Mouse (Mus musculus) left cerebral cortex, postnatal 25 days (tissue): Measurements from ENCODE around the gene Sh3d19. TPM values are rescaled to one million over a fixed set of nuclear protein-coding genes. Genes with fewer than 3 reads are reported as not detected.
"Not testable (repeated sequence)": the region's sequence is repeated elsewhere in the genome, so short reads cannot be mapped to it uniquely, and the experiment has no call there.

ENCODE experiments used
- DNase-seq, 2 experiments: peaks; one replicate each; pipeline ENCODE4 v3.0.0; 2022; ENCODE audit warnings: low spot score in 2 of 2, mixed read lengths in 1 of 2
- intact Hi-C: fragments of 180-260 bp; cut with DNase I; formaldehyde crosslinking; loops from one replicate; pipeline ENCODE4 v1.15.1; 2025
- total RNA-seq, 2 experiments: library from RNA; stranded (reverse); gene quantifications; 2 replicates each; pipeline ENCODE4 v1.2.3; 2021

Sh3d19 gene
- total RNA-seq, 2 experiments from 2014 or later: 17.8 to 22.3 TPM

DNA sequence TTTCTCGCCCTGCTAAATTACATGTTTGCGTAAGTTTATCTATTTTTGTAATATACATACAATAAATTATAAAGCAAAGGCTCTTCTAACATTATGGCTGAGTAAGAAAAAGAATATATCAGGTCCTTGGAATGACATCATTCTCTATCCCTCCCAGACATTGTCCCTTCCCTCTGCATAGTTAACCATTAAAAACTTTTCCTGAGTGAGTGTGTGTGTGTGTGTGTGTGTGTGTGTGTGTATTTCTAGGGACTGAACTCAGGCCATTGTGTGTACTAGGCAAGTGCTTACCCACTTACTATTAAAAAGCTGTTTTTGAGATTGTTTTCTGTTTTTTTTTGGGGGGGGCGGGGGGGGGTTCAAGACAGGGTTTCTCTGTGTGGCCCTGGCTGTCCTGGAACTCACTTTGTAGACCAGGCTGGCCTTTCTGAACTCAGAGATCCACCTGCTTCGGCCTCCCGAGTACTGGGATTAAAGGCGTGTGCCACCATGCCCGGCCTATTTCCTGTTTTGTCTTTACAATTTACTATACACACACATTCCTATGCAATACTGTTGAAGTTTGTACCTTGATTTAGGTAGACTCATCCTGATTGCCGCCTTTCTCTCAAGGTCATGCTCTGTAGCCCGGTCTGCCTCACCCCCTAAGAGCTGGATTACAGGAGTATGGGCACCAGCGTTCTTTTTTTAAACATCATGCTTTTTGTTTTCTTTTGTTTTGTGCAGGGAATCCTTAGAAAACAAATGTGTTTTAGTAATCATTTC, 2.6 kb downstream of the Sh3d19 start:
- intact Hi-C loops: no loop called here

DNA sequence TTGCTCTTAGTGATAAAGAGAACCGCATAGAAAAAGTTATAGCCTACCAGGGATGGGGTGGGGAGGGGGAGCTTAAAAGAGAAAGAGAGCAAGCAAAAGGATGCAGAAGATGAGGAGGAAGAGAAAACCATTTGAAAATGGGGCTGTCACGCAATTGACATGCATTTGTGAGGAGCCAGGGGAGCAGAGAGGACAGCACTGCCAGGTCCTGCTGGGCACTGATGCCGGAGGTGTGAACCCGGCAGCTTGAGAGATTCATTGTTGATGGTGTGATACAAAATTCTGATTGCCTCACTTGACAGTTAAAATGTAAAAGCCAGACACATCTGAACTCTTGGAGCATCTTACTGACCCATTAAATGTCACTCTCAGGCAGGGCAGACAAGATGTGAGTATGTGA, 3.5 kb downstream of the Sh3d19 start:
- no peak for DNase-seq
- intact Hi-C loops: no loop called here

More for the DNA sequence above, 2.6 kb downstream of the Sh3d19 start:
- DNase-seq: no peak

DNA sequence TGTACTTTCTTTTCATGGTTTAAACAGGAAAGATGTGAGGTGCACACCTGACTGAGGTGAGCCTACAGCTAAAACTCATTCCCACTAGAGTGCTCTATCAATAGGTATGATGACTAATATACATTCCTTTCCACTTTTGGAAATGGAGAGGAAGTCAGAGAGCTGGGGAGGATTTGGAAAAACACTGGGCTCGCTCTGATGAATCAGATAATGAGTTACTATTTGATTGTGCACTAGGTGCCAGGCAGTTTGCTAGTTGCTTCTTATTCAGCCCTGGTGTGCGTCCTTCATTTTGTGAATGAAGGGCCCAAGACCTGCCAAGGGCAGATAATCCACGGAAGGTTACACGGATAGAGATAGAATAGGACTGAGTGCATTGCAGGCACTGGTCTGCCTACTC, 9.1 kb downstream of the Sh3d19 start:
- DNase-seq: peak in 1 of 2 experiments; percentile 13
- intact Hi-C loops: no loop called here

DNA sequence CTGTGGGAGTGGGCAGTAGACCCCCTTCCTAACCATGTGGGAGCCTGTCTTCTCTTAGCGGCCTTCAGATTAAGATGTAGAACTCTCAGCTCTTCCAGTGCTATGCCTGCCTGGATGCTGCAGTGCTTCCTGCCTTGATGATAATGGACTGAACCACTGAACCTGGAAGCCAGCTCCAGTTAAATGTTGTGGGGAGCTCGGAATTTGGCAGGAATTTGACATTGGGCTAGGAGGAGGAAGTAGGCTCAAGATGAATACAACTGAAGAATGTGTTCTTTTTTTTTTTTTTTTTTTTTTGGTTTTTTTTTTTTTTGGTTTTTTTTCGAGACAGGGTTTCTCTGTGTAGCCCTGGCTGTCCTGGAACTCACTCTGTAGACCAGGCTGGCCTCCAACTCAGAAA, 10.9 kb downstream of the Sh3d19 start:
- DNase-seq, intact Hi-C loops: not testable (repeated sequence)

DNA sequence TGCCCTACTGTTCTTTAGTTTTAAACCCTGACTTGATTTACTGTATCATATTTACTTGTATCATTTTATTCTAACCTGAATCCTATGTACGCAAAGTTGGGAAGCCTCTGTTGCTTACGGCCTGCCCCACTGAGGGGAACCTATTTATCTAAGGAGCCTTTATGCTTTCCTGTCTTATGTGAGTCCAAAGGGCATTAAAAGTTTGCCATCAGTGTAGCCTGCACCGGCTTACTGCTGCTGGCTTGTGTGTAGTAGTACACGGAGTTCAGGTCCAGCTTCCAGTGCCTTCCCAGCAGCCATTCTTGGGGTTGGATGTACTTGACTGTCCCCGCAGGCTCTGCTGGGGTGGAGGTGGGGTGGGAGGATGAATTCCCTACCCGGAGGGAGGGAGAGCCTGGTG, 13.6 kb downstream of the Sh3d19 start:
- intact Hi-C loops: no loop called here
- DNase-seq: no peak

DNA sequence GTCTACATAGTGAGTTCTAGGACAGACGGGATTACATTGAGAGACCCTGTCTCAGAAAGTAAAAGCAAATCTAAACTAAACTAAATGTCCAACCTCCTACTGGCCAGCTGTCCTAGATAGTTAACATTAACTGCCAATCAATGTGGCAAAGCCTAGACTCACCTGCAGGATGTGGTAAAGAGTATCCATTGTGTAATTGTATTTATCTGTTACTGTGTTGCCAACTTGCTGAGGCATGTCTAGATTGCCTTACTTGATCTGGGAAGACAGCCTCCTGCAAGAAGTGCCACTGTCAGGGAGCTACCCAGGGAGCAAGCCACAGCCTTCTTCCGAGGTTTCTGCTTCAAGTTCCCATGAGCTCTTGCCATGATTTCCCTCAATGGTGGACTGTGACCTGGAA, 16.3 kb downstream of the Sh3d19 start:
- intact Hi-C loops: no loop called here
- no peak for DNase-seq

DNA sequence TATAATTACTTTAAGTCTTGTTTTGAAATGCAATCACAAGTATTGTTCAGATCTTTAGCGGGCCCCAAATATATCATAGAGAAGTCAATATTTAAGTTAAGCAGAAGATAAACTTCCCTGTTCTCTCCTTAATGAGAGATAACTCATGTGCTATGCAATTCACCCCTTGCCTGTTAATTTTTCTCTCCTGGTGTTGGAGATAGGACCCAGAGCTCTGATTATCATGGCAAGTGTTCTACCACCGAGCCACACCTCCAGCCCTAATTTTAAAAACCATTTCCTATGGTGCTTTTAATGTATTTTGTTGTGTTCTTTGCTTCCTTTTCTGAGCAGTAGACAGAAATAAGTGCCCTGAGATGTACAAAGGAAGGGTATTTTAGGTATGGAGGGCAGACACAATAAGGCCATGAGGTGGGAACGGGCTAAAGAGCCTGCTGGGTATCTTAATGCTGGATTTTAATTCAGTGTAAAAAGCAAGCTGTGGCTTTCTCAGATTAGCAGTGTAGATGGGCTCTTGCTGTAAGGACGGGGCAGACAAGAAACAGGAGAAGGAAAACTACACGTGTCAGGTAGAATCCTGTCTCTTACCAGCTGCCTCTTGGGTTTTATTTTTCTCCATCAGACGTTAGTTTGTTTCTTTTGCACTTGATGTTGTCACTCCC, 20.4 kb downstream of the Sh3d19 start:
- intact Hi-C loops: no loop called here
- DNase-seq: no peak

DNA sequence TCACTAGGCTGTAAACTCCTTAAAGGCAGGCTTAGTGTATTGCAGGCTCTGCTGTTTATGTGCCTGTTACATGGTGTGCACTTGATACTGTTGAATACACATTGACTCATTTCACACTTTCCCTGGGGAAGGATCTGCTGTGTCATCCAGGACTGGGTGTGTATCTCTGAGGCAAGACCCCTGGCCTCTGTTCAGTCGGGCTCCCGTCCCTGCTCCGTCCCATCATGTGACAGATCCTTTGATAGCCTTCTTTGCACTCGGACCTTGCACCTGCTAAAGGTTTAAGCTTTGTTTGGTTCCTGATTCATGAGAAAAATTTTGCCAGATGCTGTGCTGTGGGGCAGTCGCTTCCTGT, 20.9 kb downstream of the Sh3d19 start:
- intact Hi-C loops: no loop called here
- DNase-seq: no peak

DNA sequence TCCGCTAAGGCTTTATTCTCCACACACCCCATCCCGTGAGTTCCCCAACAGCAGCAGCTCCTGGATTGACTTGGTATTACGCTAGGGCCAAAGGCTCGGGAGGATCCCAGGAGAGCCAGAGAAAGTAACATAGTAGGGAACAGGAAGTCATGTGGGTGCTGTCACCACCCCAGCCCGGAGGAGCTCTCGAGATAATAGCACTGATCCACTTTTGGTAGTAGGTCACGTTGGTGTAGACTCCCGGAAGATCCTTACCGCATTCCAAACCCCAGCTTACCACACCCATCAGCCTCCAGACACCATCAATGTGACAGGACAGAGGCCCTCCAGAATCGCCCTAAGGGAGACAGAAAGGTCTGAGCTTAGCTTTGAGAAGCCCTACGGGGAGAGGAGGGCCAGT, 22.8 kb downstream of the Sh3d19 start:
- no peak for DNase-seq
- intact Hi-C loops: no loop called here

DNA sequence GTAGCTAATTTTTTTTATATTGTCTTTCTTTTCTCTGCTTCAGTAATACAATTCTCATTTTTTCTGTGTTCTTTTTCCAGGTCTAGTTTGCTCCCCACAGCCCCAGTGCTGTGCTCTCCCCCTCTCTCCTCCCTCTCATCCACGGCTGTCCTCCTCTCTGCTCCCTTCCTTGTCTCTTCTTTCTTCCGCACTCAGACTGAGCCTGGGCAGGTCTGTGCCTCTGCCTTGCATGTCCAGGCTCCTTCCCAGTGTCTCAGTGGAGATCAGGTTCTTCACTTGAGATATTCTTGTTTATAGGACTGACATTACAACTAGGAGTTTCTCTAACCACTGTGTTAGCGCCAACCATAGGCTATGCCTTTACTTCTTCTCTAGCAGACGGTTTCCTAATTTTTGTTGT, 23.7 kb downstream of the Sh3d19 start:
- intact Hi-C loops: no loop called here
- DNase-seq: no peak

DNA sequence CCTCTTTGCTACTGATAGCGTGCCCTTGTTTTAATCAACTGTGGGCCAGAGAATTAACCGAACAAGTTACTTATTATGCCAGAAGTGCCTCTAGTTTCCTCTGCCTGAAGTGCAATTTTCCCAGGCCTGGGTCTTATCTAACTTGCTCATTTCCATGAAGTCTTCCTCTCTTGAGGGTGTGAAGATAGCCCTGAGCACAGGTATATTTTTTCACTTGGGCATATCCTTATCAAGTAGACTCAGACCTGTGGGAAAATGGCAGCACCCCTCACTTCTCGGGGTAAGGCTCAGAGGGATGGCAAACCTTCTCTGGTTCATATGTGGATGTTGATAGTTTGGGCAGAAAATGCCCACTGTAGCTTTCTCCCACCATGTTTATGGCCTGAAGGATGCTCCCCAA, 30.4 kb downstream of the Sh3d19 start:
- intact Hi-C loops: no loop called here
- DNase-seq: no peak

DNA sequence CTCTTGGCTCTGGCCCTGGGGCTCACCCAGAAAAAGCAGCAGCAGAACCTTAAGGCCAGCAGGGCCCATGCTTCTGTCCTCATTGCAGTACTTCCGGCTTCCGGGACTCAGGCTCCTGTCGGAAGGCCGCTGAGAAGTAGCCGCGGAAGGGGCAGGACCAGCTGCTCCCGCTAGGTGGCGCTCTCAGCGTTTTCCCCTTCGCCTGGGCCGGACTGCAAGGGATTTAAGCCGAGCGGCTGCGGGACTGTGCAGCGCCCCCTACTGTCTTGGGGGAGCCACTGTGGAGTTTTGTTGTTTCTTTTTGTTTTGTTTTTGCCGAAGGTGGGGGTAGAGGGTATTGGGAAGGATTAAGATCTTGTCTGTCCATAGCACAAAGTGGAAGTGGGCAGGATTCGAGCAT, 31.5 kb downstream of the Sh3d19 start, which contains the start of gene Prss48:
Gene Prss48 (minus strand): TSS at position 69 of the 400 bp plus-strand sequence.
- no peak for DNase-seq
- intact Hi-C loops: no loop called here

DNA sequence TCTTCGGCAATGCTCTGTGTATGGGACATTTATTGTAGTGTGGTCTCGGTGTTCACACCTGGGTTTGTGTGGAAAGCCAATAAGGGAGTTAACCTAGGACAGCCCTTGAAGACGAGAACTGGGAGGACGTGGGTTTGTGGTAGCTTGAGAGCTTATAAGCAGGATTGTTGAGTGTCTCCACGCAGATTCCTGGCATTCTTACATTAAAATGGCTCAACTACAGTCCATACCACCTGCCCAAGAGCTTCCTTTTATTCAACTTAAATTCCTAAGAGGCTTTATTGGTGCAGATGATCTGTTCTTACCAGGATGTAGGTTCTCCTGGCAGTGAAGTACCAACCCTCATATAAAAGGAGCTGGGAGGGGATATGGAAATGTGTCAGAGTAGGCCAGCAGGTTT, 32.0 kb downstream of the Sh3d19 start:
- intact Hi-C loops: no loop called here
- no peak for DNase-seq

DNA sequence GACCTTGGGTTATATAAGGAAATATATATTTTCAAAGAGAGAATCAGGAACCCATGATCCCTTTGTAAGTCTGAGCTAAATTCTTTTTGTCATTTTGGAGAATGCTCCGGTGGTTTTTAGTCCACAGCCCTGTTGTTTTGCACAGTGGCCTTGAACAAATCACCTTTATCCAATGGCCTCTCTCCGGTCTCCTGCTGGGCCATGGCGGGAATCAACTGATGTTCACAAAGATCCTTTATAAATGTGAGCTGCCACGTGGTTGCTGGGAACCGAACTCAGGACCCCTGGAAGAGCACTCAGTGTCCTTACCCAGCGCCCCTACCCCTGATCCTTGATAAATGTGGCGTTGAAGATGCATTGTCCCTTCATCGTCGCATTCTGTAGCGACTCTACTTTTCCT, 33.8 kb downstream of the Sh3d19 start:
- intact Hi-C loops: no loop called here
- no peak for DNase-seq

DNA sequence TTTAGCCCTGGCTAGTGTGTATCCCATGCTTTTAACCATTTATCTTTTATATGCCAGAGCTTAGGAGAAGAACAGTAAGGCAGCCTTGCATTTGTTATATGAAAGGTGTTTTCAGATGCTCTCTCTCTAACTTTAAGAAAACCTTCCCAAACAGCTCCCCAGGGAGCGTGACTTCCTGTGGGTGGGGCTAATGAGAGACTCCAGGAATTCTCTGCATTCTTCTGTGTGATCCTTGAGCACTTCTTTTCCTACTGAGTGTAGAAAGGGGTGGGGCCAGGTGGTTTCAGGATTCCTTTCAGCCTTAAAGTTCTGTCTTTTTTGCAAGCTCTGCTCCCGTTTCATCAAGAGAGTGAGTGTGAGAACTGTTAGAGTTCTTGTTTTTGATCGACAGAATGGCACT, 39.7 kb downstream of the Sh3d19 start:
- DNase-seq: no peak
- intact Hi-C loops: no loop called here

DNA sequence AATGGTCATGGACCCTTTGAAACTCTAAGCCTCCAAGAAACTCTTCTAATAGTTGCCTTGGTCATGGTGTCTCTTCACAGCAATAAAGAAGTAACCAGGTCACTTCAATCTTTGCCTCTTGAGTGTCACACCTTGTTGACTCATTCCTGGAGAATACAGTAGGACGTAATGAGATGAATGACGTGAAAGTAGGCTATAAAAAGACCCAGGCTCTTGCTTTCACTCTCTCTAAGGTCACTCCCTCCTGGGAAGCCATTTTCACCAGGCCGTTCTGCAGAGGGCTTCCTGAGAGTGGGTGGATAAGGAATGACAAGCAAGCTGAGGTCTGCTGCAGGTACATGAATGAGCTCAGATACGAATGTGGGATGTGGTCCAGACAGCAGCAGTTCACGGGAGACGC, 40.5 kb downstream of the Sh3d19 start:
- DNase-seq: no peak
- intact Hi-C loops: no loop called here

DNA sequence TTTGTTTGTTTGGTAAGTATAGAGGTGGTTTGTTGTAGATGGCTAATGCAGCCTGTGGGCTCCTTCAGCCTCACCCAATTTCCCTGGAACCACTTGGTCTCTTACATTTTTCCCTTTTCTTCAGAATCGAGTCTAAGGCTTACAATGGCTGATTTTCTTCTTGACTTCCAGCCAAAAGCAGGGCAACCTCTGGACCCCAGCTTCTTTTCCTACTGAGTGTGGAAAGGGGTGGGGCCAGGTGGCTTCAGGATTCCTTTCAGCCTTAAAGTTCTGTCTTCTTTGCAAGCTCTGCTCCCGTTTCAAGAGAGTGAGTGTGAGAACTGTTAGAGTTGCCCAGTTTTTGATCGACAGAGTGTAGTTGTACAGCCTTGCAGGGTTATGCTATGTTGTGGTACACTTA, 40.9 kb downstream of the Sh3d19 start:
- intact Hi-C loops: no loop called here
- DNase-seq: no peak

DNA sequence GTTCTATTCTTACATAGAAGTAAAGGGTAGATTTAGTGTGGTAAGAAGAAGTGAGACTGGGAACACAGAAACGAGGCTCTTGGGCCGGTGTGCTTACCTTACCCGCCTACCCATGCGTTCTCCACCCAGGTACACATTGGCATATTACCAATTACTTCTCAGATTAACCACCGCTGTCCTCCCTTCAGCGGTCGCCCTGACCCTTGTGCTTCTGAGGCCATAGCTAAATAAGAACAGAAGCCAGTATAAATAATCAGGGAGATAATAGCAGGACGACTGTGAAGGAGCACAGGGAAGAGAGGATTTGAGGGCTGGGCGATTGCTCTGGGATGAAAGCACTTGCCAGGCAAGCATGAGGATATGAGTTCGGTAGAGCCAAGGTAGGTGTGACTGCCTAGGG, 42.9 kb downstream of the Sh3d19 start:
- DNase-seq: no peak
- intact Hi-C loops: no loop called here

DNA sequence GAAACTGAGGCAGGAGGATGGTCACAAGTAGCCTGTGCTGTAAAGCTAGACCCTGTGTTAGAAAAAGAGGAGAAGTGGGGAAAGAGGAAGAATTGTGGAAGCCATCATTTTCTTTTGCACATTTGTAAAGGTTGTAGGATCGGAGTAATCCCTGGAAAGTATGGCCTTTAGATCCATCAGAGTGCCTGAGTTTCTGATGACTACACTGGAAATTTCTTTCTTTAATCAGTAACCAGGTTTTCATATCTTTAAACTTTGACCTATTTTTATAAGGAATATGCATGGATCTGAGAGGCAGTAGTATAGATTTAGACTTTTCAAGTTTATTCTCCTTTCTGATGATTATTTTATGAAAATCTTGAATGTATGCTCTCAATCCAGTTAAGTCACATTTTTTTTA, 46.1 kb downstream of the Sh3d19 start:
- intact Hi-C loops: no loop called here
- no peak for DNase-seq

DNA sequence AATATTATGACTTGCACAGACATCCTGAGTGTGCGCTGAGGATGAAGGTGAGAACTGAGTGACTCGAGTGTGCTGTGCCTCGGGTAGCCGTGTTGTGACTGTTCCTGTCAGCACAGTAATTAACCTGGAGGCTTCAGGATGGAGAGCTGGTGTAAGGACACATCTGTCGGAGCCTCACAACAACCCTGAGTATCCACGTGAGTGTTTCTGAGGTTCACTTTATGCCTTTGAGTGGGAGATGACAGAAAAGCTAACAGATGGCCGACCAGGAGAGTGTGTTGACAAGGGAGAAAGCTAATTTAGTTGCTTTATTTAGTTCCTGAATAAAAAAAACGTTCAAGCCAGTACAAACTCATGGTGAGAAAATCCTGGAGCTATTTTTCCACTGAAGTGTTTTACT, 46.6 kb downstream of the Sh3d19 start:
- peak; percentile 51 to 67 for DNase-seq
- intact Hi-C loops: no loop called here

DNA sequence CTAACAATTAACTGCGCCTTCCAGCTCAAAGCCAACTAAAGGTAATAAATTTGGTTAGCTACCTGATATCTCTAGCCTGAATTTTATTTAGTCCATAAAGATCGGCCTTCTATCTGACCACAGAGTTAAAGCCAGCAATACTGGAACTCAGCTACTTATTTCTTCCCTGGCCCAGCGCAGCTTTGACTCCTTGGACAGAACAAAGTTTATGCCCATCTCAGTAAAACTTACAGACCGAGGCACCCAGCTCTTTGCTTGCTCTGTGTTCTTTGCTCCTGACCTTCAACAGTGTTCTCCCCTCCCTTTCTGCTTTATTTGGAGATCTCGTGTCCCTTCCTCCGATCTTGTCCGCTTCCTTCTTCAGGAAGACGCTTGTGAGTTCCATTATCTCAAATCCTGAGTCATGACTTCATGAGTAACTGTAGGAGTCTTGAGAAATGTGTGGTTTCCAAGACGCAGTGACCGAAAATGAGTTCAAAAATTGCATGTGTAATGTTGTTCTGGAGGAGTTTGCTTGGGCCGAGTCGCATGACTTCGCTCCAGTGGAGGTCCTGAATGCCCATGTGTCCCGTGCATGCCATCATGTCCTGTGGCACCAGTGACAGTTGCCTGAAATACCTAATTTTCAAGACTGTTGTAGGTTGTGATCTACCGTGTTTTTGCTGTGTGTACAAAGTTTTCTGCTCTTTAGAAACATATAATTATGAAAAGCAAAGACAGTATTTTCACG, 50.2 kb downstream of the Sh3d19 start:
- intact Hi-C loops: no loop called here
- no peak for DNase-seq
